Mouse (Mus musculus) layer of hippocampus, postnatal 36 days (tissue): ENCODE data around the gene Olfr304. TPM values are rescaled to one million over a fixed set of nuclear protein-coding genes. Genes with fewer than 3 reads are reported as not detected.
"Not testable (repeated sequence)": the region's sequence is repeated elsewhere in the genome, so short reads cannot be mapped to it uniquely, and the experiment has no call there.

Source experiments
- DNase-seq, 2 experiments: peaks; one replicate each; pipeline ENCODE4 v3.0.0; 2022
- total RNA-seq, 2 experiments: library from RNA; stranded (reverse); gene quantifications; 2 replicates each; pipeline ENCODE4 v1.2.3; 2021

Gene Olfr304
- total RNA-seq = not detected

- no peak for DNase-seq
Observed at GRCm38 (mm10) chr7:86386558-86386957, at the start of gene Olfr304. Olfr304 (minus strand) TSS chr7:86386658.

GRCm38 (mm10) chr7:86403546-86403945 is 17.1 kb upstream of the Olfr304 start, which contains the start of gene Olfr301:
Olfr301 (plus strand) TSS chr7:86403846.
- no peak for DNase-seq

GRCm38 (mm10) chr7:86397689-86398088 is 11.2 kb upstream of the Olfr304 start, which contains the start of gene Olfr303:
Olfr303 (minus strand) TSS chr7:86397789.
- DNase-seq = no peak

- no peak for DNase-seq
Observed at GRCm38 (mm10) chr7:86385769-86386168, 689 bp downstream of the Olfr304 start.

GRCm38 (mm10) chr7:86366828-86367227 is 19.6 kb downstream of the Olfr304 start, which contains the start of gene Olfr305:
Olfr305 (minus strand) TSS chr7:86366928.
- no peak for DNase-seq

GRCm38 (mm10) chr7:86346296-86346695 is 40.2 kb downstream of the Olfr304 start:
- not testable (repeated sequence) for DNase-seq

DNA sequence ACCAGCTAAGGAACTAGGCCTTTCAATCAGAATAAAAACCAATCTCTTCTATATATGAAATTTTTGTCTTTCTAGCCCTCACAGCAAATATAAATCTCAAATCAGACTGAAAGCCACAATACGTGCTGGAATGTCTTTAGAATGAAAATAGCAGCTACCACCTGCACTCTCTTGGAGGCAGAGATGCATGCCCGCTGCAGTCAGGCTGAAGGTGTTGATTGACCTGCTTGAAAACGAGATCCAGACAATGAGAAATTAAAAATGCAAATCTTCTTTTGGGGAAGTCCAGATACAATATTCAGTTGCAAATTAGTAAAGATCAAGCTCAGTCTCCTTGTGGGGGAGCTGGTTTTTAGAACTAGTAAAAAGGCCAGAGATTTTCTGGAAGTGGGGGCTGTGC is 42.2 kb downstream of the Olfr304 start:
- no peak for DNase-seq

- no peak for DNase-seq
Observed at GRCm38 (mm10) chr7:86342881-86343565, 43.4 kb downstream of the Olfr304 start.

- no peak for DNase-seq
Observed at GRCm38 (mm10) chr7:86337486-86337885, 49.0 kb downstream of the Olfr304 start, which contains the start of gene Olfr307. Olfr307 (minus strand) TSS chr7:86337586.

Other genes with a start within 250 kb of the Olfr304 start
- not detected for gene Vmn2r75, start 214.9 kb downstream of the Olfr304 start, total RNA-seq
- gene Vmn2r76, start 140.3 kb downstream of the Olfr304 start, total RNA-seq = not detected
- gene Olfr310, start 109.5 kb downstream of the Olfr304 start, total RNA-seq = not detected
- not detected for gene Olfr309, start 73.0 kb downstream of the Olfr304 start, total RNA-seq
- gene Olfr308, start 61.0 kb downstream of the Olfr304 start, total RNA-seq = not detected
- not detected for gene Olfr307, start 49.1 kb downstream of the Olfr304 start, total RNA-seq
- gene Olfr305, start 19.7 kb downstream of the Olfr304 start, total RNA-seq = not detected
- not detected for gene Olfr303, start 11.1 kb upstream of the Olfr304 start, total RNA-seq
- not detected for gene Olfr301, start 17.2 kb upstream of the Olfr304 start, total RNA-seq
- not detected for gene Olfr299, start 73.3 kb upstream of the Olfr304 start, total RNA-seq
- gene Olfr298, start 105.8 kb upstream of the Olfr304 start, total RNA-seq = not detected
- gene Olfr297, start 133.3 kb upstream of the Olfr304 start, total RNA-seq = not detected
- not detected for gene Olfr295, start 197.2 kb upstream of the Olfr304 start, total RNA-seq
- not detected for gene Olfr294, start 230.0 kb upstream of the Olfr304 start, total RNA-seq